Mouse (Mus musculus): ENCODE data around the gene Exosc8.
A peak's percentile ranks its signal among the peaks of the same experiment; 100 is the strongest.
"Not testable (repeated sequence)": the region's sequence is repeated elsewhere in the genome, so short reads cannot be mapped to it uniquely, and the experiment has no call there.

The Exosc8 gene

GRCm38 (mm10) chr3:54735247-54736046 lies at the start of gene Exosc8, which contains the start of gene Alg5:
Exosc8 (minus strand) TSS chr3:54735393.
Alg5 (plus strand) TSS chr3:54735539.
- peak; percentile 59 for DNase-seq (ENCODE audit: low spot score)

GRCm38 (mm10) chr3:54775989-54776631 lies 40.9 kb upstream of the Exosc8 start:
- DNase-seq (ENCODE audit: low spot score), result no peak

- no peak for DNase-seq (ENCODE audit: low spot score)
These were observed 38.4 kb upstream of the Exosc8 start for GRCm38 (mm10) chr3:54773613-54774012.

- no peak for DNase-seq (ENCODE audit: low spot score)
These were observed 34.4 kb upstream of the Exosc8 start for GRCm38 (mm10) chr3:54769349-54770275.

GRCm38 (mm10) chr3:54768592-54768991 lies 33.4 kb upstream of the Exosc8 start:
- no peak for DNase-seq (ENCODE audit: low spot score)

- DNase-seq (ENCODE audit: low spot score), result no peak
These were observed 31.6 kb upstream of the Exosc8 start for GRCm38 (mm10) chr3:54766811-54767210.

- DNase-seq (ENCODE audit: low spot score), result no peak
These were observed 30.8 kb upstream of the Exosc8 start for GRCm38 (mm10) chr3:54766034-54766433.

- DNase-seq (ENCODE audit: low spot score), result not testable (repeated sequence)
These were observed 30.3 kb upstream of the Exosc8 start for GRCm38 (mm10) chr3:54765521-54765920.

- no peak for DNase-seq (ENCODE audit: low spot score)
These were observed 29.2 kb upstream of the Exosc8 start for GRCm38 (mm10) chr3:54764418-54764817.

- no peak for DNase-seq (ENCODE audit: low spot score)
These were observed 26.1 kb upstream of the Exosc8 start for GRCm38 (mm10) chr3:54761258-54761657.

GRCm38 (mm10) chr3:54760321-54761115 lies 25.3 kb upstream of the Exosc8 start:
- no peak for DNase-seq (ENCODE audit: low spot score)

GRCm38 (mm10) chr3:54759211-54759610 lies 24.0 kb upstream of the Exosc8 start:
- no peak for DNase-seq (ENCODE audit: low spot score)

GRCm38 (mm10) chr3:54757446-54757845 lies 22.3 kb upstream of the Exosc8 start:
- no peak for DNase-seq (ENCODE audit: low spot score)

- DNase-seq (ENCODE audit: low spot score), result no peak
These were observed 20.9 kb upstream of the Exosc8 start for GRCm38 (mm10) chr3:54756058-54756457.

- DNase-seq (ENCODE audit: low spot score), result no peak
These were observed 20.2 kb upstream of the Exosc8 start, which contains the start of gene Smad9 for GRCm38 (mm10) chr3:54755145-54756041. Smad9 (plus strand) TSS chr3:54755582.

- no peak for DNase-seq (ENCODE audit: low spot score)
These were observed 18.2 kb upstream of the Exosc8 start for GRCm38 (mm10) chr3:54753411-54753810.

GRCm38 (mm10) chr3:54745799-54746198 lies 10.6 kb upstream of the Exosc8 start:
- no peak for DNase-seq (ENCODE audit: low spot score)

- no peak for DNase-seq (ENCODE audit: low spot score)
These were observed 6.8 kb upstream of the Exosc8 start for GRCm38 (mm10) chr3:54741965-54742364.

GRCm38 (mm10) chr3:54737317-54737716 lies 2.1 kb upstream of the Exosc8 start:
- DNase-seq (ENCODE audit: low spot score), result no peak

All from urinary bladder, postnatal 10 days (tissue).